Mouse (Mus musculus): ENCODE measurements around the gene Enox1.

DNA sequence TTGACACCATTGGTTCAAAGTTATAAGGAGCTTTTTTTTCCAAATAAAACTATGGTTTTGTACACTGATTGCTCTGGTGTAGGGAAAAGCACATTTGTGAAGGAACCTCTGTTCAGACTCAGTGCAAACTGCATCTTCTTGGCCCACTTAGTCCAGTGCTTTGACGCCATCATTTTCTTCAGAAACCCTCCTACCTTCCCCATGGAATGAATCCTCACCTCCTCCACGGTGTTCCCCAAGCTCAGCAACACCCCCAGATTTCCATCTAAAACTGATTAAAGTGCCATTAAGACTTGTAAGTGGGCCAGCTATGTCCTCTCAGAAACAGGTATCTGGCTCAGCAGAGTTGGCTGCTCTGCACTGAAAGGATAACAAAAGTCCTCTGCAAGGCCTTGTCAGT lies 167.8 kb downstream of the Enox1 start:
- no peak for TF ChIP-seq POLR2A (IDR thresholded peaks at IDR 0.05; ENCODE audit: borderline replicate concordance, extremely low read depth, low read depth, low read length)
- no peak for TF ChIP-seq CTCF (IDR thresholded peaks at IDR 0.05; ENCODE audit: insufficient read depth, low read length)
